In the genomic region with DNA sequence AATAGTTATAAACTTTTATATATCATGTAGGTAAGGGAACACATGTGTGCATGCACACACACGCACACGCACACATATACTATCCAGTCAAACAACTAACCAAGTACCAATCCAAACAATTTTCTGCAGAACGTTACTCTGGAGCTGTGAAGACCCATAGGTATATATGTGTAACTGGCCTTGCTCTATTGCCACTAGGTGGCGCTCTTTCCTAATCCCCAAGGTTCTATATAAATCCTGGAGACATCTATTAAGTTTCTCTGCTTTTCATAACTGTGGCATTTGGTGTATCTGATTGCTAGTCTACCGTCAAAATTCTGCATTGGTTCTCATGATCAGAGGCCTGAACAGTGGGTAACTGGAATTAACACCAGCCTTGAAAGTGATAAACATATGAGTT, we compare ENCODE assay signal across 8 mouse cellular contexts. TPM values are rescaled to one million over a fixed set of nuclear protein-coding genes. Genes with fewer than 3 reads are reported as not detected.
A peak's percentile ranks its signal among the peaks of the same experiment; 100 is the strongest.
DNase-seq lines count a peak whose midpoint lies in the region; ATAC-seq lines count a peak whose summit lies in the region.

No protein-coding gene starts in this region.

- H3K27me3 ChIP-seq in neural tube, embryonic 15.5 days (replicated peaks): peaks cover 2% of the 10 kb centered on the region; the same call in 1 of the 2 replicates
- no peaks in the 10 kb centered on the region for H3K27me3 ChIP-seq in hindbrain, embryonic 14.5 days (ENCODE audit: control insufficient read depth, insufficient read depth, low read length)
- no peaks in the 10 kb centered on the region; the same call in 1 of the 2 replicates for H3K27me3 ChIP-seq in midbrain, embryonic 12.5 days

- no peaks in the 10 kb centered on the region for H3K36me3 ChIP-seq in neural tube, embryonic 15.5 days
- H3K36me3 ChIP-seq in hindbrain, embryonic 14.5 days (replicated peaks; ENCODE audit: control insufficient read depth, insufficient read depth): no peaks in the 10 kb centered on the region
- H3K36me3 ChIP-seq in midbrain, embryonic 12.5 days: no peaks in the 10 kb centered on the region

- H3K9ac ChIP-seq in neural tube, embryonic 15.5 days (replicated peaks): no peak overlapping the region
- no peak overlapping the region for H3K9ac ChIP-seq in hindbrain, embryonic 14.5 days
- no peak overlapping the region for H3K9ac ChIP-seq in midbrain, embryonic 12.5 days (replicated peaks)

- WGBS in neural tube, embryonic 15.5 days: 23% methylated on average over 5 of the region's 5 CpGs
- 20% methylated on average over 5 of the region's 5 CpGs for WGBS in hindbrain, embryonic 14.5 days
- 19% methylated on average over 5 of the region's 5 CpGs for WGBS in midbrain, embryonic 12.5 days

- no peaks in the 10 kb centered on the region for H3K4me1 ChIP-seq in neural tube, embryonic 15.5 days
- H3K4me1 ChIP-seq in hindbrain, embryonic 14.5 days (replicated peaks; ENCODE audit: control insufficient read depth, insufficient read depth, low read length): no peaks in the 10 kb centered on the region
- no peaks in the 10 kb centered on the region for H3K4me1 ChIP-seq in midbrain, embryonic 12.5 days

- no peak overlapping the region for H3K4me2 ChIP-seq in neural tube, embryonic 15.5 days
- H3K4me2 ChIP-seq in hindbrain, embryonic 14.5 days (replicated peaks): no peak overlapping the region
- H3K4me2 ChIP-seq in midbrain, embryonic 12.5 days (replicated peaks): no peak overlapping the region

- DNase-seq in neural tube, embryonic 10.5 days (ENCODE audit: extremely low spot score, low spot score): peak; percentile 44
- DNase-seq in adrenal gland, postnatal 14 days: peak; percentile 76
- DNase-seq in embryo, embryonic 11.5 days (ENCODE audit: low read depth, low spot score): peak; percentile 60
- DNase-seq in hindbrain, embryonic 14.5 days (ENCODE audit: low spot score): peak; percentile 83
- peak; percentile 8 to 51 for DNase-seq in layer of hippocampus, postnatal 36 days
- peak; percentile 36 for DNase-seq in testis, postnatal 14 days (ENCODE audit: low spot score)

- H3K9me3 ChIP-seq in neural tube, embryonic 15.5 days (replicated peaks): no peaks in the 10 kb centered on the region
- no peaks in the 10 kb centered on the region for H3K9me3 ChIP-seq in hindbrain, embryonic 14.5 days (ENCODE audit: control insufficient read depth, low read length)
- H3K9me3 ChIP-seq in midbrain, embryonic 12.5 days: no peaks in the 10 kb centered on the region

- H3K4me3 ChIP-seq in neural tube, embryonic 15.5 days (replicated peaks): no peak overlapping the region
- no peak overlapping the region for H3K4me3 ChIP-seq in hindbrain, embryonic 14.5 days (replicated peaks; ENCODE audit: low read length)
- no peak overlapping the region for H3K4me3 ChIP-seq in midbrain, embryonic 12.5 days

- ATAC-seq in neural tube, embryonic 15.5 days (ENCODE audit: low FRiP score): no peak
- ATAC-seq in hindbrain, embryonic 14.5 days (ENCODE audit: low FRiP score): peak; percentile 62; the same call in 1 of the 2 replicates
- peak; percentile 62; the same call in 1 of the 2 replicates for ATAC-seq in midbrain, embryonic 12.5 days (ENCODE audit: low FRiP score, low read depth)

- no peak overlapping the region for H3K27ac ChIP-seq in neural tube, embryonic 15.5 days (replicated peaks)
- no peak overlapping the region for H3K27ac ChIP-seq in hindbrain, embryonic 14.5 days
- no peak overlapping the region for H3K27ac ChIP-seq in midbrain, embryonic 12.5 days (replicated peaks)

RNA-seq across cellular contexts. Expression of gene Arxes1, which starts 14.4 kb away (rescaled TPM):
- polyA plus RNA-seq in neural tube, embryonic 15.5 days (2015; fragmentation: Nextera tagmentation; extraction: Ambion mirVana): 137 and 163 TPM in 2 replicates
- 20.4 and 23.2 TPM in 2 replicates for total RNA-seq in adrenal gland, postnatal 14 days (2021)
- polyA plus RNA-seq in hindbrain, embryonic 14.5 days (2014; fragmentation: Nextera tagmentation; extraction: Ambion mirVana): 140 and 149 TPM in 2 replicates
- 10 to 100 TPM; 36.2 to 41.9 TPM for total RNA-seq in layer of hippocampus, postnatal 36 days (2021)
- polyA plus RNA-seq in midbrain, embryonic 12.5 days (2016; fragmentation: Nextera tagmentation; extraction: Ambion mirVana): 51.9 and 53.3 TPM in 2 replicates

RNA-seq across cellular contexts. Expression of gene Bex2, which starts 20.5 kb away (rescaled TPM):
- polyA plus RNA-seq in neural tube, embryonic 15.5 days (2015; fragmentation: Nextera tagmentation; extraction: Ambion mirVana): 664 and 773 TPM in 2 replicates
- 28.4 and 33.0 TPM in 2 replicates for total RNA-seq in adrenal gland, postnatal 14 days (2021)
- 553 and 572 TPM in 2 replicates for polyA plus RNA-seq in hindbrain, embryonic 14.5 days (2014; fragmentation: Nextera tagmentation; extraction: Ambion mirVana)
- total RNA-seq in layer of hippocampus, postnatal 36 days (2021): 100 to 1,000 TPM; 329 to 377 TPM
- 364 and 366 TPM in 2 replicates for polyA plus RNA-seq in midbrain, embryonic 12.5 days (2016; fragmentation: Nextera tagmentation; extraction: Ambion mirVana)

RNA-seq across cellular contexts. Expression of gene Nxf3, which starts 37.5 kb away (rescaled TPM):
- not detected in 2 replicates for polyA plus RNA-seq in neural tube, embryonic 15.5 days (2015; fragmentation: Nextera tagmentation; extraction: Ambion mirVana)
- total RNA-seq in adrenal gland, postnatal 14 days (2021): not detected in 2 replicates
- not detected in 2 replicates for polyA plus RNA-seq in hindbrain, embryonic 14.5 days (2014; fragmentation: Nextera tagmentation; extraction: Ambion mirVana)
- total RNA-seq in layer of hippocampus, postnatal 36 days (2021): not detected
- polyA plus RNA-seq in midbrain, embryonic 12.5 days (2016; fragmentation: Nextera tagmentation; extraction: Ambion mirVana): not detected in 2 replicates

RNA-seq across cellular contexts. Expression of gene Arxes2, which starts 53.9 kb away (rescaled TPM):
- 244 and 276 TPM in 2 replicates for polyA plus RNA-seq in neural tube, embryonic 15.5 days (2015; fragmentation: Nextera tagmentation; extraction: Ambion mirVana)
- 52.8 and 58.7 TPM in 2 replicates for total RNA-seq in adrenal gland, postnatal 14 days (2021)
- 271 and 297 TPM in 2 replicates for polyA plus RNA-seq in hindbrain, embryonic 14.5 days (2014; fragmentation: Nextera tagmentation; extraction: Ambion mirVana)
- total RNA-seq in layer of hippocampus, postnatal 36 days (2021): 10 to 100 TPM; 61.9 to 75.4 TPM
- polyA plus RNA-seq in midbrain, embryonic 12.5 days (2016; fragmentation: Nextera tagmentation; extraction: Ambion mirVana): 151 and 155 TPM in 2 replicates

Comparison
In these comparisons a context has a peak if more than half of its experiments do, and no peak if none do; other contexts are left out.
1. DNase-seq: peak in every context shown above with its lines; median percentile 83 in hindbrain, embryonic 14.5 days; 76 in adrenal gland, postnatal 14 days; 60 in embryo, embryonic 11.5 days; 44 in neural tube, embryonic 10.5 days; 36 in testis, postnatal 14 days; 30 in layer of hippocampus, postnatal 36 days.